Mouse (Mus musculus): ENCODE measurements around the gene Scg5.

Gene Scg5

GRCm38 (mm10) chr2:113806851-113807577 lies 21.9 kb downstream of the Scg5 start:
- no peak for DNase-seq (ENCODE audit: low spot score in 2 of 2)

- no peak for DNase-seq (ENCODE audit: low spot score in 2 of 2)
Measured at GRCm38 (mm10) chr2:113805765-113806164, 23.2 kb downstream of the Scg5 start.

GRCm38 (mm10) chr2:113803753-113804152 lies 25.2 kb downstream of the Scg5 start:
- DNase-seq (ENCODE audit: low spot score in 2 of 2), result no peak

- DNase-seq (ENCODE audit: low spot score in 2 of 2), result no peak
Measured at GRCm38 (mm10) chr2:113800846-113801245, 28.1 kb downstream of the Scg5 start.

GRCm38 (mm10) chr2:113798605-113799004 lies 30.3 kb downstream of the Scg5 start:
- no peak for DNase-seq (ENCODE audit: low spot score in 2 of 2)

- DNase-seq (ENCODE audit: low spot score in 2 of 2), result no peak
Measured at GRCm38 (mm10) chr2:113795186-113795585, 33.7 kb downstream of the Scg5 start.

- no peak for DNase-seq (ENCODE audit: low spot score in 2 of 2)
Measured at GRCm38 (mm10) chr2:113793521-113793920, 35.4 kb downstream of the Scg5 start.

GRCm38 (mm10) chr2:113788821-113789387 lies 40.0 kb downstream of the Scg5 start:
- DNase-seq (ENCODE audit: low spot score in 2 of 2), result no peak

GRCm38 (mm10) chr2:113787882-113788281 lies 41.0 kb downstream of the Scg5 start:
- no peak for DNase-seq (ENCODE audit: low spot score in 2 of 2)

- no peak for DNase-seq (ENCODE audit: low spot score in 2 of 2)
Measured at GRCm38 (mm10) chr2:113784851-113785250, 44.1 kb downstream of the Scg5 start.

GRCm38 (mm10) chr2:113781521-113781920 lies 47.4 kb downstream of the Scg5 start:
- no peak for DNase-seq (ENCODE audit: low spot score in 2 of 2)

GRCm38 (mm10) chr2:113781107-113781506 lies 47.8 kb downstream of the Scg5 start:
- DNase-seq (ENCODE audit: low spot score in 2 of 2), result no peak

GRCm38 (mm10) chr2:113779336-113779735 lies 49.6 kb downstream of the Scg5 start:
- no peak for DNase-seq (ENCODE audit: low spot score in 2 of 2)

- no peak for DNase-seq (ENCODE audit: low spot score in 2 of 2)
Measured at GRCm38 (mm10) chr2:113778036-113778435, 50.9 kb downstream of the Scg5 start.

- no peak for DNase-seq (ENCODE audit: low spot score in 2 of 2)
Measured at GRCm38 (mm10) chr2:113776297-113776696, 52.6 kb downstream of the Scg5 start.

- no peak for DNase-seq (ENCODE audit: low spot score in 2 of 2)
Measured at GRCm38 (mm10) chr2:113774150-113774805, 54.6 kb downstream of the Scg5 start.

GRCm38 (mm10) chr2:113768541-113769303 lies 60.2 kb downstream of the Scg5 start:
- DNase-seq (ENCODE audit: low spot score in 2 of 2), result no peak

- no peak for DNase-seq (ENCODE audit: low spot score in 2 of 2)
Measured at GRCm38 (mm10) chr2:113765885-113766284, 63.0 kb downstream of the Scg5 start.

GRCm38 (mm10) chr2:113764968-113765367 lies 64.0 kb downstream of the Scg5 start:
- no peak for DNase-seq (ENCODE audit: low spot score in 2 of 2)

GRCm38 (mm10) chr2:113758311-113759161 lies 70.4 kb downstream of the Scg5 start, which contains the start of gene Grem1:
Grem1 (minus strand) TSS chr2:113758646.
- peak in 1 of 2 experiments; percentile 26 for DNase-seq (ENCODE audit: low spot score in 2 of 2)

Measured in right cerebral cortex, adult 2 months (tissue).